Mouse (Mus musculus): ENCODE results near the gene Rbbp4. TPM values are rescaled to one million over a fixed set of nuclear protein-coding genes. Genes with fewer than 3 reads are reported as not detected.

Rbbp4 gene
- polyA plus RNA-seq, 1 experiment from 2014 or later = 465 TPM

GRCm38 (mm10) chr4:129307936-129308335, 27.2 kb downstream of the Rbbp4 start:
- no peaks in the 10 kb centered on the region; the same call in 1 of the 2 replicates for H3K4me1 ChIP-seq
- no peaks in the 10 kb centered on the region for H3K9me3 ChIP-seq (replicated peaks)
- no peak overlapping the region for H3K27ac ChIP-seq
- no peak overlapping the region for H3K4me3 ChIP-seq
- WGBS = 93% methylated on average over 1 of the region's 1 CpGs
- no peak overlapping the region for H3K9ac ChIP-seq
- no peak overlapping the region for H3K4me2 ChIP-seq (replicated peaks)
- no peaks in the 10 kb centered on the region for H3K27me3 ChIP-seq
- ATAC-seq (ENCODE audit: low FRiP score) = no peak
- H3K36me3 ChIP-seq = peaks cover 58% of the 10 kb centered on the region

GRCm38 (mm10) chr4:129304306-129304705, 30.9 kb downstream of the Rbbp4 start:
- 77% methylated on average over 1 of the region's 1 CpGs for WGBS
- H3K4me2 ChIP-seq (replicated peaks) = no peak overlapping the region
- peaks cover 3% of the 10 kb centered on the region; the same call in 1 of the 2 replicates for H3K4me1 ChIP-seq
- no peak overlapping the region for H3K9ac ChIP-seq
- H3K9me3 ChIP-seq (replicated peaks) = no peaks in the 10 kb centered on the region; the same call in 1 of the 2 replicates
- H3K4me3 ChIP-seq = no peak overlapping the region
- H3K27me3 ChIP-seq = no peaks in the 10 kb centered on the region
- peaks cover 33% of the 10 kb centered on the region for H3K36me3 ChIP-seq
- no peak for ATAC-seq (ENCODE audit: low FRiP score)
- no peak overlapping the region for H3K27ac ChIP-seq

GRCm38 (mm10) chr4:129303816-129304215, 31.4 kb downstream of the Rbbp4 start:
- Histone ChIP-seq H3K27me3 (no peaks in the 10 kb centered on the region), H3K9ac (no peak overlapping the region), H3K4me1 (peaks cover 7% of the 10 kb centered on the region; the same call in 1 of the 2 replicates), H3K36me3 (peaks cover 29% of the 10 kb centered on the region), H3K4me2 (replicated peaks) (no peak overlapping the region), H3K27ac (0 out of 2 replicates have a peak overlapping the region, but pooled peaks have one; percentile 30), H3K9me3 (replicated peaks) (no peaks in the 10 kb centered on the region; the same call in 1 of the 2 replicates), H3K4me3 (no peak overlapping the region)
- WGBS = 87% methylated on average over 9 of the region's 9 CpGs
- no peak for ATAC-seq (ENCODE audit: low FRiP score)

- Histone ChIP-seq H3K4me3 (no peak overlapping the region), H3K9ac (no peak overlapping the region), H3K27ac (0 out of 2 replicates have a peak overlapping the region, but pooled peaks have one; percentile 30), H3K4me1 (peaks cover 11% of the 10 kb centered on the region; the same call in 1 of the 2 replicates), H3K4me2 (replicated peaks) (no peak overlapping the region), H3K27me3 (no peaks in the 10 kb centered on the region), H3K36me3 (peaks cover 25% of the 10 kb centered on the region), H3K9me3 (replicated peaks) (no peaks in the 10 kb centered on the region; the same call in 1 of the 2 replicates)
- WGBS = 77% methylated on average over 5 of the region's 5 CpGs
- no peak for ATAC-seq (ENCODE audit: low FRiP score)
Observed at GRCm38 (mm10) chr4:129303401-129303800, 31.8 kb downstream of the Rbbp4 start.

GRCm38 (mm10) chr4:129299121-129299520, 36.0 kb downstream of the Rbbp4 start:
- Histone ChIP-seq H3K4me2 (replicated peaks) (no peak overlapping the region), H3K4me1 (peaks cover 12% of the 10 kb centered on the region; the same call in 1 of the 2 replicates), H3K4me3 (no peak overlapping the region), H3K36me3 (no peaks in the 10 kb centered on the region), H3K27ac (no peak overlapping the region), H3K27me3 (peaks cover 2% of the 10 kb centered on the region; the same call in 1 of the 2 replicates), H3K9ac (no peak overlapping the region), H3K9me3 (replicated peaks) (no peaks in the 10 kb centered on the region; the same call in 1 of the 2 replicates)
- no peak for ATAC-seq (ENCODE audit: low FRiP score)
- 48% methylated on average over 10 of the region's 10 CpGs for WGBS

DNA sequence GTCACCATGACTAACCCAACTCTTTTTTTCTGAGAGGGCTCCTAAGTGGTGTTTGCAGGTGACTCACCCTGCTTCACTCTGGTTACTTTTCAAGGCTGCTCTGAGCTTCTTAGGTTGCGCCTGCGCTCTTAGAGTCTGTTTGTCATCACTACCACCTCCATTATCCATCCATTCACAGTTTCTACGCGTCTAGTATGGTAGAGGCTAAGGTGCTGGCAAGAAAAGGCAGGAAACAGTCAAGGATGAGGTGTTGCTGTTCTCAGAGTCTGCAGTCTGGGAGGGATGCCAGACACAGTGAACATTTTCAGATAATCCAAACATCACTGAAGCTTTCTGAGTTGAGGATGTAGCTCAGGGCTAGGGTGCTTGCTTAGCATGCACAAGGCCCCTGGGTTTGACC, 37.4 kb downstream of the Rbbp4 start:
- Histone ChIP-seq H3K4me1 (peaks cover 12% of the 10 kb centered on the region; the same call in 1 of the 2 replicates), H3K27ac (no peak overlapping the region), H3K4me3 (no peak overlapping the region), H3K27me3 (peaks cover 6% of the 10 kb centered on the region; the same call in 1 of the 2 replicates), H3K9ac (no peak overlapping the region), H3K36me3 (no peaks in the 10 kb centered on the region), H3K4me2 (replicated peaks) (no peak overlapping the region), H3K9me3 (replicated peaks) (no peaks in the 10 kb centered on the region; the same call in 1 of the 2 replicates)
- ATAC-seq (ENCODE audit: low FRiP score) = no peak
- 94% methylated on average over 4 of the region's 4 CpGs for WGBS

- ATAC-seq (ENCODE audit: low FRiP score) = no peak
- H3K9ac ChIP-seq = no peak overlapping the region
- H3K4me2 ChIP-seq (replicated peaks) = no peak overlapping the region
- no peaks in the 10 kb centered on the region for H3K9me3 ChIP-seq (replicated peaks)
- H3K4me1 ChIP-seq = peaks cover 12% of the 10 kb centered on the region; the same call in 1 of the 2 replicates
- H3K27ac ChIP-seq = no peak overlapping the region
- WGBS = 91% methylated on average over 7 of the region's 7 CpGs
- no peaks in the 10 kb centered on the region for H3K36me3 ChIP-seq
- H3K27me3 ChIP-seq = peaks cover 6% of the 10 kb centered on the region; the same call in 1 of the 2 replicates
- H3K4me3 ChIP-seq = no peak overlapping the region
Observed at GRCm38 (mm10) chr4:129296066-129296465, 39.1 kb downstream of the Rbbp4 start.

GRCm38 (mm10) chr4:129295188-129295587, 40.0 kb downstream of the Rbbp4 start:
- H3K9me3 ChIP-seq (replicated peaks) = no peaks in the 10 kb centered on the region
- H3K27ac ChIP-seq = no peak overlapping the region
- H3K4me1 ChIP-seq = peaks cover 12% of the 10 kb centered on the region; the same call in 1 of the 2 replicates
- H3K9ac ChIP-seq = no peak overlapping the region
- H3K4me3 ChIP-seq = no peak overlapping the region
- peaks cover 6% of the 10 kb centered on the region; the same call in 1 of the 2 replicates for H3K27me3 ChIP-seq
- WGBS = 73% methylated on average over 2 of the region's 2 CpGs
- H3K36me3 ChIP-seq = no peaks in the 10 kb centered on the region
- no peak overlapping the region for H3K4me2 ChIP-seq (replicated peaks)
- ATAC-seq (ENCODE audit: low FRiP score) = no peak

GRCm38 (mm10) chr4:129293702-129294101, 41.5 kb downstream of the Rbbp4 start:
- Histone ChIP-seq H3K4me3 (no peak overlapping the region), H3K9me3 (replicated peaks) (no peaks in the 10 kb centered on the region), H3K4me1 (peaks cover 4% of the 10 kb centered on the region; the same call in 1 of the 2 replicates), H3K9ac (peak overlapping the region; percentile 8; the same call in 1 of the 2 replicates), H3K27ac (no peak overlapping the region), H3K36me3 (no peaks in the 10 kb centered on the region), H3K4me2 (replicated peaks) (0 out of 2 replicates have a peak overlapping the region, but pooled peaks have one; percentile 7), H3K27me3 (peaks cover 6% of the 10 kb centered on the region; the same call in 1 of the 2 replicates)
- no peak for ATAC-seq (ENCODE audit: low FRiP score)
- 40% methylated on average over 16 of the region's 16 CpGs for WGBS

DNA sequence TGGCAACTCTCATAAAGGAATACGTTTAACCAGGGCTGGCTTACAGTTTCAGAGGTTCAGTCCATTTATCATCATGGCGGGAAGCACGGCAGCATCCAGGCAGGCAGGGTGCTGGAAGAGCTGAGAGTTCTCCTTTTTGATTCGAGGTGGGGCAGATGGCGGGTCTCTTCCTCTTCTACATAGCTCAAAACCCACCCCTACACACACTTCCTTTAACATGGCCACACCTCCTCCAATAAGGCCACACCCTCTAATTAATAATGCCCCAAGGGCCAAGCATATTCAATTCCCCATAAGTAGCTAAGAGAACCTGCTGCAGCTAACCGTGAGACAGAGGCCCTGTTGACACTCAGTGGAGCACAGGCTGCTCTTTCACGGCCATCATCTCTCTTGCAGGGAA, 42.3 kb downstream of the Rbbp4 start:
- no peaks in the 10 kb centered on the region for H3K9me3 ChIP-seq (replicated peaks)
- no peak overlapping the region for H3K4me2 ChIP-seq (replicated peaks)
- no peak overlapping the region for H3K9ac ChIP-seq
- H3K27me3 ChIP-seq = peaks cover 8% of the 10 kb centered on the region; the same call in 1 of the 2 replicates
- H3K36me3 ChIP-seq = no peaks in the 10 kb centered on the region
- WGBS = 55% methylated on average over 7 of the region's 7 CpGs
- no peak overlapping the region for H3K4me3 ChIP-seq
- no peaks in the 10 kb centered on the region for H3K4me1 ChIP-seq
- H3K27ac ChIP-seq = no peak overlapping the region
- ATAC-seq (ENCODE audit: low FRiP score) = no peak

- H3K27me3 ChIP-seq = peaks cover 23% of the 10 kb centered on the region
- no peak overlapping the region for H3K27ac ChIP-seq
- peaks cover 15% of the 10 kb centered on the region for H3K4me1 ChIP-seq
- WGBS = 89% methylated on average over 8 of the region's 8 CpGs
- no peak for ATAC-seq (ENCODE audit: low FRiP score)
- no peaks in the 10 kb centered on the region for H3K36me3 ChIP-seq
- H3K4me3 ChIP-seq = no peak overlapping the region
- H3K9me3 ChIP-seq (replicated peaks) = no peaks in the 10 kb centered on the region
- no peak overlapping the region for H3K4me2 ChIP-seq (replicated peaks)
- no peak overlapping the region for H3K9ac ChIP-seq
Observed at GRCm38 (mm10) chr4:129289671-129290070, 45.5 kb downstream of the Rbbp4 start.

- Histone ChIP-seq H3K4me3 (no peak overlapping the region), H3K4me1 (peaks cover 15% of the 10 kb centered on the region), H3K9ac (no peak overlapping the region), H3K27ac (no peak overlapping the region), H3K36me3 (no peaks in the 10 kb centered on the region), H3K4me2 (replicated peaks) (peak overlapping the region; percentile 95), H3K9me3 (replicated peaks) (no peaks in the 10 kb centered on the region), H3K27me3 (peaks cover 17% of the 10 kb centered on the region)
- WGBS = 41% methylated on average over 3 of the region's 3 CpGs
- no peak for ATAC-seq (ENCODE audit: low FRiP score)
Observed at GRCm38 (mm10) chr4:129288067-129288466, 47.1 kb downstream of the Rbbp4 start.

- WGBS = 1% methylated on average over 45 of the region's 53 CpGs
- H3K4me3 ChIP-seq = peak within 1 kb of the TSS; percentile 48
- peaks cover 16% of the 10 kb centered on the region for H3K27me3 ChIP-seq
- peaks cover 15% of the 10 kb centered on the region for H3K4me1 ChIP-seq
- H3K9ac ChIP-seq = peak within 1 kb of the TSS; percentile 65
- ATAC-seq (ENCODE audit: low FRiP score) = peak; percentile 35; the same call in 1 of the 2 replicates
- peak within 1 kb of the TSS; percentile 95 for H3K4me2 ChIP-seq (replicated peaks)
- no peaks in the 10 kb centered on the region for H3K9me3 ChIP-seq (replicated peaks)
- H3K36me3 ChIP-seq = no peaks in the 10 kb centered on the region
- H3K27ac ChIP-seq = no peak within 1 kb of the TSS
Observed at GRCm38 (mm10) chr4:129287472-129287981, 47.6 kb downstream of the Rbbp4 start, which contains the start of gene Sync. Gene Sync (plus strand): TSS chr4:129287617.

All from hindbrain, embryonic 12.5 days (tissue).